Mouse (Mus musculus): ENCODE measurements at regions not wholly inside any gene's neighbourhood (a gene's known extent, or its start where the extent isn't known, plus 50 kb on each side); places are given as distances from the start of the nearest gene placed in this dataset.
"Not testable (repeated sequence)": the region's sequence is repeated elsewhere in the genome, so short reads cannot be mapped to it uniquely, and the experiment has no call there.

- no peak for DNase-seq (ENCODE audit: low spot score)
- Histone ChIP-seq H3K27me3 (ENCODE audit: low read depth, poor library complexity, severe bottlenecking) (no peaks in the 10 kb centered on the region), H3K27ac (no peak overlapping the region), H3K4me1 (no peaks in the 10 kb centered on the region), H3K4me3 (no peak overlapping the region), H3K9me3 (replicated peaks) (no peaks in the 10 kb centered on the region), H3K36me3 (no peaks in the 10 kb centered on the region)
- WGBS: 80% methylated on average over 8 of the region's 8 CpGs
Measured at GRCm38 (mm10) chr10:20838685-20839425, 113.5 kb upstream of the Ahi1 start.

GRCm38 (mm10) chr10:20836816-20837215 is 111.9 kb upstream of the Pde7b start:
- not testable (repeated sequence) for H3K4me1 ChIP-seq; H3K9me3 ChIP-seq (replicated peaks); H3K27me3 ChIP-seq (ENCODE audit: low read depth, poor library complexity, severe bottlenecking); H3K27ac ChIP-seq; H3K4me3 ChIP-seq; DNase-seq (ENCODE audit: low spot score); H3K36me3 ChIP-seq
- WGBS: 69% methylated on average over 4 of the region's 4 CpGs

GRCm38 (mm10) chr10:20834806-20835575 is 110.1 kb upstream of the Pde7b start:
- Histone ChIP-seq H3K27ac (no peak overlapping the region), H3K4me1 (no peaks in the 10 kb centered on the region), H3K4me3 (no peak overlapping the region), H3K36me3 (no peaks in the 10 kb centered on the region), H3K9me3 (replicated peaks) (no peaks in the 10 kb centered on the region), H3K27me3 (ENCODE audit: low read depth, poor library complexity, severe bottlenecking) (no peaks in the 10 kb centered on the region)
- DNase-seq (ENCODE audit: low spot score): no peak
- 88% methylated on average over 11 of the region's 11 CpGs for WGBS

- Histone ChIP-seq H3K4me1 (no peaks in the 10 kb centered on the region), H3K4me3 (no peak overlapping the region), H3K36me3 (no peaks in the 10 kb centered on the region), H3K9me3 (replicated peaks) (no peaks in the 10 kb centered on the region), H3K27me3 (ENCODE audit: low read depth, poor library complexity, severe bottlenecking) (no peaks in the 10 kb centered on the region), H3K27ac (no peak overlapping the region)
- 74% methylated on average over 1 of the region's 1 CpGs for WGBS
- DNase-seq (ENCODE audit: low spot score): no peak
Measured at GRCm38 (mm10) chr10:20828304-20828703, 103.4 kb upstream of the Pde7b start.

- H3K27ac ChIP-seq: no peak overlapping the region
- no peak overlapping the region for H3K4me3 ChIP-seq
- H3K4me1 ChIP-seq: no peaks in the 10 kb centered on the region
- no peaks in the 10 kb centered on the region for H3K36me3 ChIP-seq
- no peaks in the 10 kb centered on the region for H3K27me3 ChIP-seq (ENCODE audit: low read depth, poor library complexity, severe bottlenecking)
- no peaks in the 10 kb centered on the region for H3K9me3 ChIP-seq (replicated peaks)
- no peak for DNase-seq (ENCODE audit: low spot score)
Measured at GRCm38 (mm10) chr10:20827473-20827872, 102.6 kb upstream of the Pde7b start.

GRCm38 (mm10) chr10:20818548-20818947 is 93.7 kb upstream of the Pde7b start:
- 87% methylated on average over 4 of the region's 4 CpGs for WGBS
- H3K36me3 ChIP-seq: no peaks in the 10 kb centered on the region
- H3K27ac ChIP-seq: no peak overlapping the region
- H3K27me3 ChIP-seq (ENCODE audit: low read depth, poor library complexity, severe bottlenecking): no peaks in the 10 kb centered on the region
- H3K4me1 ChIP-seq: no peaks in the 10 kb centered on the region
- no peaks in the 10 kb centered on the region for H3K9me3 ChIP-seq (replicated peaks)
- DNase-seq (ENCODE audit: low spot score): no peak
- H3K4me3 ChIP-seq: no peak overlapping the region

GRCm38 (mm10) chr10:20799792-20800191 is 74.9 kb upstream of the Pde7b start:
- Histone ChIP-seq H3K27ac (no peak overlapping the region), H3K27me3 (ENCODE audit: low read depth, poor library complexity, severe bottlenecking) (no peaks in the 10 kb centered on the region), H3K4me3 (no peak overlapping the region), H3K36me3 (no peaks in the 10 kb centered on the region), H3K4me1 (no peaks in the 10 kb centered on the region), H3K9me3 (replicated peaks) (no peaks in the 10 kb centered on the region)
- WGBS: 74% methylated on average over 7 of the region's 7 CpGs
- DNase-seq (ENCODE audit: low spot score): no peak

GRCm38 (mm10) chr10:20798400-20798799 is 73.5 kb upstream of the Pde7b start:
- no peak overlapping the region for H3K27ac ChIP-seq

GRCm38 (mm10) chr10:20793956-20794355 is 69.1 kb upstream of the Pde7b start:
- Histone ChIP-seq H3K36me3 (no peaks in the 10 kb centered on the region), H3K4me3 (no peak overlapping the region), H3K4me1 (no peaks in the 10 kb centered on the region), H3K27ac (no peak overlapping the region), H3K27me3 (ENCODE audit: low read depth, poor library complexity, severe bottlenecking) (no peaks in the 10 kb centered on the region), H3K9me3 (replicated peaks) (no peaks in the 10 kb centered on the region)
- WGBS: 83% methylated on average over 6 of the region's 6 CpGs
- no peak for DNase-seq (ENCODE audit: low spot score)

More at GRCm38 (mm10) chr10:20798400-20798799, 73.5 kb upstream of the Pde7b start:
- no peaks in the 10 kb centered on the region for H3K4me1 ChIP-seq
- H3K9me3 ChIP-seq (replicated peaks): no peaks in the 10 kb centered on the region
- no peaks in the 10 kb centered on the region for H3K27me3 ChIP-seq (ENCODE audit: low read depth, poor library complexity, severe bottlenecking)
- 93% methylated on average over 2 of the region's 2 CpGs for WGBS
- no peak for DNase-seq (ENCODE audit: low spot score)
- no peak overlapping the region for H3K4me3 ChIP-seq
- H3K36me3 ChIP-seq: no peaks in the 10 kb centered on the region

GRCm38 (mm10) chr10:20780946-20781345 is 56.1 kb upstream of the Pde7b start:
- no peak overlapping the region for H3K4me3 ChIP-seq
- no peaks in the 10 kb centered on the region for H3K4me1 ChIP-seq
- H3K9me3 ChIP-seq (replicated peaks): no peaks in the 10 kb centered on the region
- H3K27me3 ChIP-seq (ENCODE audit: low read depth, poor library complexity, severe bottlenecking): no peaks in the 10 kb centered on the region
- 86% methylated on average over 1 of the region's 1 CpGs for WGBS
- H3K36me3 ChIP-seq: no peaks in the 10 kb centered on the region
- no peak for DNase-seq (ENCODE audit: low spot score)
- no peak overlapping the region for H3K27ac ChIP-seq

GRCm38 (mm10) chr10:20776640-20777413 is 51.9 kb upstream of the Pde7b start:
- Histone ChIP-seq H3K4me3 (no peak overlapping the region), H3K36me3 (no peaks in the 10 kb centered on the region), H3K4me1 (no peaks in the 10 kb centered on the region), H3K27me3 (ENCODE audit: low read depth, poor library complexity, severe bottlenecking) (no peaks in the 10 kb centered on the region), H3K9me3 (replicated peaks) (no peaks in the 10 kb centered on the region), H3K27ac (no peak overlapping the region)
- WGBS: 95% methylated on average over 11 of the region's 11 CpGs
- no peak for DNase-seq (ENCODE audit: low spot score)

GRCm38 (mm10) chr10:20775731-20776429 is 51.0 kb upstream of the Pde7b start:
- no peak for DNase-seq (ENCODE audit: low spot score)
- Histone ChIP-seq H3K4me3 (no peak overlapping the region), H3K36me3 (no peaks in the 10 kb centered on the region), H3K27ac (no peak overlapping the region), H3K27me3 (ENCODE audit: low read depth, poor library complexity, severe bottlenecking) (no peaks in the 10 kb centered on the region), H3K4me1 (no peaks in the 10 kb centered on the region), H3K9me3 (replicated peaks) (no peaks in the 10 kb centered on the region)
- WGBS: 85% methylated on average over 3 of the region's 3 CpGs

Measured in limb, embryonic 10.5 days (tissue).